Mouse (Mus musculus): Measurements from ENCODE around the gene Efcab11.

GRCm38 (mm10) chr12:99654991-99655880 is 229.0 kb downstream of the Efcab11 start:
- TF ChIP-seq CTCF (conservative IDR thresholded peaks at IDR 0.05 in 1 of 2, IDR thresholded peaks at IDR 0.05 in 1 of 2; ENCODE audit: low read depth in 2 of 2, low read length in 2 of 2) (no peak), CHD1 (IDR thresholded peaks at IDR 0.05; ENCODE audit: low read depth, low read length) (no peak), JUN (IDR thresholded peaks at IDR 0.05; ENCODE audit: insufficient read depth, low read depth, low read length) (no peak), POLR2A (IDR thresholded peaks at IDR 0.05; ENCODE audit: low read depth, low read length) (no peak)
